Mouse (Mus musculus): ENCODE measurements around the gene Fxn.

Gene Fxn

DNA sequence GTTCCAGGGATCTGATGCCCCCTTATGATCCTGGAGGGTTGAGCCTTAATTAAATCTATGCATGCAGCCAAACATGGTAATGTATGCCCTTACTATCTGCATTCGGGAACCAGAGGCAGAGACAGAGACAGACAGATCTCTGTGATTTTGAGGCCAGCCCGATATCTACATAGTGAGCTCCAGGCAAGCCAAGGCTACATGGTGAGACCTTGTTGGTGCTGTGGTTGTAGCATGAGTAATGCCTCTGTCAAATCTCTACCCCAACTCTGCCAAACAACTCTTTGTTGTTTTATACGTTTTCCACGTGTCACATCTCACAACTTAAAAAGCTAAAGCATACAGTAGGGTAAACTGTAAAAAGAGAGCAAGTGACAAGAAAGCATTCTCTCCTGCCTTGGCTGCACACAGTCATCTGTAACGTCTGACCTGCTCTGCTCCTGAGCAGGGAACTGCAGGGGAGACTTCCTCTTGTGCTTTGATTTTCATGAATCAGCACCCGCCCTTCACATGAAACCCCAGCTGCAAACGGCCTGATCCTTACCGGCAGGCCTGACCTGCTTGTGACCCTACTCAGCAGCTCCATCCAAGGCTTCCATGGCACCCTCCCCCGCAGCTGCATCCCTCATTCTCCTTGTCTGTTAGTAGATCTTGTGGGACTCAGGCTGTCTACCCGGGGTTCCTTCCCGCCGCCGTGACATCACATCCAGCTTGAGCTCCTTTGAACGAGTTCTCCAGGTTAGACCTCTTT, 38.4 kb downstream of the Fxn start:
- CTCF ChIA-PET = no interaction called here

DNA sequence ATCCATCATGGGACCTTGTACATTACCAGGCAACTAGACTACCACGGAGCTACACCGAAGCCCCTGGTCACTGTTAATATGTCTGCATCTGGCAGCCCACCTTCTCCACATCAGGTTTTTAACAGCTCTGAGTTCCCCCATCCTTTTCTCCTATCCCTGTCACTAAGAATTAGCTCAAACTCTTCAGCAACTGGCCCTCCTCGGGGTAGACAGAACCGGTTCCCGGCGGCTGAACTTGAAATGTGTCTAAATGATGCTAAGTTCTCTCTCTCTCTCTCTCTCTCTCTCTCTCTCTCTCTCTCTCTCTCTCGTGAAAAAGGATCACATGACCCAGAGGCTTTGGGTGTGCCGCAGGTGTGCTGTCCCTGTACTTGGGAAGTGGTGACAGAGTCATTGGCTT, 39.1 kb downstream of the Fxn start:
- CTCF ChIA-PET = no interaction called here

DNA sequence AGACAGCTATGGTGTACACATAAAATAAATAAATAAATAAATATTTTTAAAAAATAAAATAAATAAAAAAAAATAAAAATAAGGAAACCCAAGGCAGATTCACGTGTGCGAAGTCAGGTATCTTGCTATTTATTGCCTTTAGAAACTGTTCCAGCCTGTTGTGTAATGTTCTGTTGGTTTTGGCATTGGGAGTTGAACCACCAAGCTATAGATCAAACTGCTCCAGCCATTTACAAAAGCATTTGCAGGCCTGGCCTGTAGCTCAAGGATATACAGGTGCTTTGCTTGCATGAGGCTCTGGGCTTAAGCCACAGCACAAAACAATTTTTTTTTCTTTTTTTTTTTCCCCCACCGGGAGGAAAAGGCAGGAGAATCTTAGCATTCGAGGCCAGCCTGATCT, 42.4 kb downstream of the Fxn start:
- CTCF ChIA-PET = no interaction called here

DNA sequence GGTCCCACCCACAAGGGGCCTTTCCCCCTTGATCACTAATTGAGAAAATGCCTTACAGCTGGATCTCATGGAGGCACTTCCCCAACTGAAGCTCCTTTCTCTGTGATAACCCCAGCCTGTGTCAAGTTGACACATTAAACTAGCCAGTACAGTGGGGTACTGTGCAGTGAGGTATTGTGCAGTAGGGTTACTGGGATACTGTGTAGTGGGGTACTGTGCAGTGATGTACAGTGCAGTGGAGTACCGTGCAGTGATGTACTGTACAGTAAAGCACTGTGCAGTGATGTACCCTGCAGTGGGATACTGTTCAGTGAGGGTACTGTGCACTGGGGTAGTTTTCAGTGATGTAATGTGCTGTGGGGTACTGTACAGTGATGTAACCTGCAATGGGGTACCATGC, 48.0 kb downstream of the Fxn start:
- CTCF ChIA-PET = interaction anchor here (0.6 kb wide), 1 partner anchor 108 kb away, joined by 4 read pairs; no protein-coding TSS in a partner anchor

DNA sequence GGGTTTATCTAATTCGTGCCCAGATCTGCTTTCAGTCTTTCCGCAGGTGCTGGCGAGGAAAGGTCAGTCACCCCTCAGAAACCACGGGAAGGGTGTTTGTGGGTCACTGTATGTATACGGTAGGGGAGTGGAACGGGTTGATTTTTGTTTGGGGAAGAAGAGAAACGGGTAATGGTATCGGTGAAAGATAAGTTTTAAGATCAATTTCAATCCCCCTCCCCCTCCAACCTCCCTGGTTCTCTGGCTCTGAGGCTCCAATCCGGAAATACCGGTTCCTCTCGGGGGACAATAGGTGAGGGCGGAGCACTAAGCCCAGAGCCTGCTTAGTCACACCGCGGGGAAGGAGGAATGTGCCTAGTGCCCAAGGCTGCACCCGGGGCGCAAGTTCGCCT, 55.1 kb downstream of the Fxn start:
- CTCF ChIA-PET = no interaction called here

DNA sequence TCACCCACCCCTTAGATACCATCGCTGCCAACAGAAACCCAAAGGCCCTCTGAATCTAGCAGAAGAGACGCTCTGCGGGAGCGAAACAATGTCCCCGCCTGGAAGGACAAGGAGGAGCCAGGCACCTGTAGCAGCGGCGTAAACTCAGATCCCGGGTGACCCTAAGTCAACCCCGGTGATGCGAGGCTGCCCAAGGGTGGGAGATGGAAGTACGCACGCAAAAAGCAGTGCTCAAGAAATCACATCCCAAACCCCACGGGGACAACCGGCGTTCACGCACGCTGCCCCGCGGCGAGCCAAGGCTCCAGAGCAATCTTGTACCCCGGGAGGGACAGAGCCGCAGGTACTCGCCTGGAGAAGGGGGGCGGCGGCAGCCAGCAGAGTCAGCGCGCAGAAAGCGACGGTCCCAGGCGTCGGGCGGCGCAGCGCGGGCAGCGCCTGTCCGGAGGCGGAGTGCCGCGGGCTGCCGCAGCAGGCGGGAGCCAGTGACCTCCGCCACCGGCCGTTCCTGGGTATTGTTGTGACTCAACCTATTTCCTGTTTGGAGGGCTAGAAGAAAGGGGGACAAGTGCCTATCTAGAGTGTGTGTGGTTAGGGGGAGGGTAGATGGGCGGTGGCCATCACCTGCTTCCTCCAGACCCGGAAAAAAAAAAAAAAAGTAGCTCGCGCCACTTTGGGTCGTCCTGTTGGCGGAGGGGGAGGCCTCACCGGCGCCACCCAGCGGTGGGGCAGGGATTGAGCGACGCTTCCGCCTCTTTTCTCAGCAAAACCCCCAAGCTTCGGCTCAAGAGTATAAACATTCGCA, 55.7 kb downstream of the Fxn start, which contains the start of gene Tjp2:
Gene Tjp2, minus strand, starts transcription at position 531 of the 805 bp plus-strand sequence.
- CTCF ChIA-PET = no interaction called here

DNA sequence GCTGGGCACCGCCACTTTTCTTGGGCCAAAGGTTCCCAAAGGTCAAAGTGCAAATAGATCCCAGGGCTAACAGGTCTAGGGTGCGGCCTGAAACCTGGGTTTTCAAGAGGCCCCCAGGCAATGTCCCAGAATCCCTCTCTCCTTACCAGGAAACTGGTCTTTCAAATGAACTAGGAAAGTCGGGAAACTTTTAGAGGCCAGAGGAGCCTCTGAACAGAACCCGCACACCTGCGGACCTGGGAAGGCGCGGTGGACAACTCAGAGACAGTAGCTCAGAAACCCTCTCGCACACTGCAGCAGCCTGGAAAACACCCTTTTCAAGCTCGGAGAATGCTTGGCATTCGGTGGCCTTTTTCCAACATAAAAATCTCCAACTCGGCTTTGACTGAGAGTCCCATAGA, 56.6 kb downstream of the Fxn start:
- CTCF ChIA-PET = no interaction called here

DNA sequence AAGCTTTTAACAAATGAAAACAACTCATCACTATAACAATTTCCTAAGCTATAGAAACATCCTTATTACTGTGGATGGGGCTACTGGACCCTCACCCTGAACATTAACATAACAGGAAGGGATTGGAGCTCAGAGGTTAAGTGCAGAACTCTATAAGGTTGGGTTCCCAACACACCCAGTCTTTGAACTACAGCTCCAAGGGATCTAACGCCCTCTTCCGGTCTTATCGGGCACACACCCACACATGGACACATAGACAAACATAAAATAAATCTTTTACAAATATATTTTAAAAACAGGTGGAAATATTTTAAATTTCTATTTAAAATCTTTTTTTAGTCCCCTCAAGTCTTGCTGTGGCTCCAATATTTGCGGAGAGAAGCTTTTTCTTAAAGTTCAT, 59.0 kb downstream of the Fxn start:
- CTCF ChIA-PET = interaction anchor here (0.7 kb wide), 1 partner anchor 24 kb away, joined by 26 read pairs; no protein-coding TSS in a partner anchor

DNA sequence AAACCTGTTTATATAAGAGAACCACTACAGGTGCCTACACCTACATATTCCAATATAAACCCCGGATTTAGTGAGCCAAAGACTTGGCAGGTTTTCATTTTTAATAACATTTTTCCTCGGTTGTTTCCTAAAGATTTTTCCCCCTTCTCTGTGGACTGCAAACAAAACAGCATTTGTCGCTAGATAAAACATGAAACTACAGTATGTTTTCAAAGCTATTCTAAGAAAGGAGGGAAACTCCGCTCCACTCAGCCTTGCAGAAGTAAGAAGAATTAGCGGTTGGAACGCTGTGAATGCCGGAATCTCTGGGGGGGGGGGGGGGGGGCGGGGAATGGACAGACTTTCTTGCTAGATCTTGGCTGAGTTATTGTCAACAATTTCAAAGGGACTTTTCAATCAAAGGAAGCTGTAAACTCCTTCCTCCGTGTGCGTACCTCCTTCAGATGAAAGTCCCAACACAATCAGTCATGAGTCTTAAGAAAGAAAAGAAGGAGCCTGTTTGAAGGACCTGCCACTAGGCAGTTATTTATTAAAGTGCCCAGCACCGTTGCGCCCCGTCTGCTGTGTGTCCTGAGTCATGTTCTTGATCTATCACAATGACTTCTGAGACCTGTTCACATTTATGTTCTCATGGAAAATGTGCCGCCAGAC, 59.5 kb downstream of the Fxn start:
- CTCF ChIA-PET = interaction anchor here (0.7 kb wide), 1 partner anchor 25 kb away, joined by 26 read pairs; no protein-coding TSS in a partner anchor

DNA sequence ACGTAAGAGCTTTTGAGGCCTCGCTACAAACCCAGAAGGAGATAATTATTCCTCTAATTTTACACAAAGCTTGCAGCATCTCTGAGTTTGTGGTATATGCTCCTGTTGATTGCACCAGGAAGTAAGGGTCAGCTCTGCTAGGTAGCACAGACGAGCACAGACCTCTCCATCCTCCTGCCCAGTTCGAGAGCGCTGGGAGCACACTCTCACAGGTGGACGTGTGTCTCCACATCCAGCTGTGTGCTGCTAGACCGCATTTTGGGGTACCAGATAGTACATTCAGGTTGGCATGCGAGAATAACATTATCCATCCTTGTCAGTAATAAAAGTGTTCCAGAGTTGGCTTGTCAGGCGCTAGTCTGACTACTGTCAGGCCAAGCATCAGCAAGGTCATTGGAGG, 61.4 kb downstream of the Fxn start:
- CTCF ChIA-PET = interaction anchor here (1.3 kb wide), 1 partner anchor 67 kb away, joined by 4 read pairs; no protein-coding TSS in a partner anchor

DNA sequence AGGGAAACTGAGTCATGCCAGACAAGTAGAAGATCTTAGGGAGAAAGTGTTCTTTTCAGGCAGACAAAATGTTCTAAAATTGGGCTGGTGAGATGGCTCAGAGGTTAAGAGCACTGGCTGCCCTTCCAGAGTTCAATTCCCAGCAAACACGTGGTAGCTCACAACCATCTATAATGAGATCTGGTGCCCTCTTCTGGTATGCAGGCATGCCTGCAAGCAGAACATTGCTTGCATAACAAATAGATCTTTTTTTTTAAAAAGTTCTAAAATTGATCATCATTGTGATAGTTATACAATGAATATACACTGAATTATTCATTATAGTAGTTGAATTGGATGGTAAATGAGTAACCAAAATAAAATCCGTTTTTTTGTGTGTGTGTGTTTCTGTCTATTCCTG, 62.1 kb downstream of the Fxn start:
- CTCF ChIA-PET = interaction anchor here (1.3 kb wide), 1 partner anchor 67 kb away, joined by 4 read pairs; no protein-coding TSS in a partner anchor

DNA sequence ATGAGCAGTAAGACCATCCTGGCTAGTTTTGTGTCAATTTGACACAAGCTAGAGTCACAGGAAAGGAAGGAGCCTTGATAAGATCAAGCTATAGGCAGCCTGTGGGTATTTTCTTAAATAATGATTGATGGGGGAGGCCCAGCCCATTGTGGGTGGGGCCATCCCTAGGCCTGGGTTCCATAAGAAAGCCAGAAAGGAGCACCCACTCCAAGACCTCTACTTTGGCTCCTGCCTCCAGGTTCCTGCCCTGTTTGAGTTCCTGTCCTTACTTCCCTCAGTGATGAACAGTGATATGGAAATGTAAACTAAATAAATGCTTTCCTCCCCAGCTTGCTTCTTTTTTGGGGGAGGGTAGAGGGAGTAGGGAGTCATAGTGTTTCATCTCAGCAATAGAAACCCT, 62.6 kb downstream of the Fxn start:
- CTCF ChIA-PET = no interaction called here

DNA sequence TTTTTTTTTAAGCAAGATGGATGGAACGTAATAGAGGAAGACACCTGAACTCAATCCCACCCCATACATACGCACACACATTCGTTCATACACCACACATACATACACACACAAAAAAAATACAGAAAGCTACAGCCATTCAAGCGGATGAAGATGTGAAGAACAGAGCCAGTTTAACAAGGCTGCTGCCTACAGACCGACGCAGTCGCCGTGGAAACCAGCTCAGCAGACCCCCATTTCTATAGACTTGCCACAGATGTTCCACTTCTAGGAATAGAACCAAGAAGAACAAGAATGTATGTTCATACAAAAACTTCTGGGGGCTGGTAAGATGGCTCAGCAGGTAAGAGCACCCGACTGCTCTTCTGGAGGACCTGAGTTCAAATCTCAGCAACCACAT, 63.6 kb downstream of the Fxn start:
- CTCF ChIA-PET = no interaction called here

DNA sequence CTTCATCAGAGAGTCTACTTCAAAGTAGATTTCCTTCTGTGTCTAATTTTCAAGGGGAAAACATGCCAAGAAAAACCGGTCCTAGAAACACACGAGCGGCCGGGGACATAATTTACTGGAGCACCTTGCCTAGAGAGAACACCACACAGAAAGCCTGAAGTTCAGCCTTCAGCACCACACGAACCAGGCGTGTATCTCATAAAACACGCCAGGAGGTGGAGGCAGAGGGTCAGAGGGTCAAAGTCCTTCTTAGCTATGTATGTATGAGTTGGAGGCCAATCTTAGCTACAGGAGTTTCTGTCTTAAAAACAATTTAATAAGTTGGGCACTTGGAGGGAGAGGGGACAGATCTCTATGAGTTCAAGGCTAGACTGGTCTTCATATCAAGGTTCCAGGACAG, 65.5 kb downstream of the Fxn start:
- CTCF ChIA-PET = interaction anchor here (0.7 kb wide), 1 partner anchor 34 kb away, joined by 3 read pairs; no protein-coding TSS in a partner anchor

DNA sequence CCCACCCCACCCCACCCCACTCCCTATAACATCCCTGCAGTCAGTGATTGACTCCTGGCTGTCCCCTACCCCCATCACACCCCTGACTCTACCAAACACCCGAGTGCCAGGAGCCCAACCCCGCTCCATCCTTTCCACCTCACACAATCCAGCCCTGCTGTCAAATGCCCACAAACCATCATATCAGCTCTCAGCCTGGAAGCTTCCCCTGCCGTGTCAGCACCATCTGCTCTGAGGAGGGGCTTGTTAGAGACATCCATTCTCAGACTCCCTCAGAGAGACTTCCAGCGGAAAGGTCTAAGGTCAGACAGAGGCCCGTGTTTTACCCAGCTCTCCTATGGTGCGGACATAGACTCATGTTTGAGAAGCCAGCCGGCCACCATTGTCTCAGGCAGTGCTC, 67.1 kb downstream of the Fxn start:
- CTCF ChIA-PET = no interaction called here

DNA sequence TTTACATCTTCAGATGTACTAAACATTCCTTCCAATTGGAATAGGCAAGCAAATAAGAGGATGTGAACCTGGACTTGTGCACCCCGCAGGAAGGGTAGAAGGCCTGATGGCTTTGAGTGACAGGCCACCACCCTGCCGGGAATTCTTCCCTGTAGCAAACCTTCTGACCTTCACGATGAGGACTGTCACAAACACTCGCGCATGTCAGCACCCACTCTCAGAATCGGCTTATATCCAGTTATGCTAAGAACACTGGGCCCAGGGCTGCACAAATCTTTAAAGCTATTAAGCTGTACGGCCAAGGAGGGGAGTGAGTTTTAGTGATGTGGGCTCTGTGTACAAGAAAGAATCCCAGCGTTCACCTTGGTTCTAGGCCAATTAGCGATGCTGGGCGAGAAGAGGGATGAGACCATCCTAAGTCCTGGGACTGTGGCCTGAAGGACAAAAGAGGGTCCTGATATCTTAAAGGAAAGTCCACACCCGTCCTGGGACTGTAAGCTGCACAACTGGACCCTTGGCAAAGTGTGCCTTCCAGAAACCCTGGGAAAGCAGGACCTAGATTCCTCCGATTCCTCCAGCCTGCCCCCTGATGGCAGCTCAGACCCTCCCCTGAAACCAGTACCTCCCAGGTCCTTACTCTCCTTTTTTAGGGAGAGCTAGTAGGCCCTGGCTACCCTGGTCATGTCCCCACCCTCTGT, 67.7 kb downstream of the Fxn start:
- CTCF ChIA-PET = no interaction called here
